Mouse (Mus musculus) spleen, postnatal 36 days (tissue): Measurements from ENCODE around the gene Hk1.
"Not testable (repeated sequence)": the region's sequence is repeated elsewhere in the genome, so short reads cannot be mapped to it uniquely, and the experiment has no call there.

Source experiments
- DNase-seq, 2 experiments: peaks; one replicate each; pipeline ENCODE4 v3.0.0; 2022; ENCODE audit warnings: low spot score in 2 of 2, mixed read lengths in 1 of 2

Gene Hk1

GRCm38 (mm10) chr10:62340991-62341390 lies 38.7 kb downstream of the Hk1 start:
- no peak for DNase-seq

- DNase-seq = peak; percentile 97
Measured at GRCm38 (mm10) chr10:62340095-62340731, 39.5 kb downstream of the Hk1 start.

- DNase-seq = peak; percentile 57 to 60
Measured at GRCm38 (mm10) chr10:62339211-62340094, 40.3 kb downstream of the Hk1 start.

GRCm38 (mm10) chr10:62338626-62339025 lies 41.1 kb downstream of the Hk1 start:
- peak; percentile 26 to 42 for DNase-seq

- DNase-seq = no peak
Measured at GRCm38 (mm10) chr10:62338176-62338575, 41.5 kb downstream of the Hk1 start.

GRCm38 (mm10) chr10:62336601-62337578 lies 42.8 kb downstream of the Hk1 start:
- no peak for DNase-seq

- no peak for DNase-seq
Measured at GRCm38 (mm10) chr10:62335423-62335776, 44.3 kb downstream of the Hk1 start.

- no peak for DNase-seq
Measured at GRCm38 (mm10) chr10:62334686-62335422, 44.9 kb downstream of the Hk1 start.

- no peak for DNase-seq
Measured at GRCm38 (mm10) chr10:62333269-62333668, 46.4 kb downstream of the Hk1 start.

- DNase-seq = peak; percentile 51 to 68
Measured at GRCm38 (mm10) chr10:62332514-62332913, 47.2 kb downstream of the Hk1 start.

GRCm38 (mm10) chr10:62331771-62332170 lies 47.9 kb downstream of the Hk1 start:
- no peak for DNase-seq

GRCm38 (mm10) chr10:62331296-62331695 lies 48.4 kb downstream of the Hk1 start:
- DNase-seq = no peak

GRCm38 (mm10) chr10:62329846-62330245 lies 49.9 kb downstream of the Hk1 start:
- DNase-seq = no peak

- DNase-seq = no peak
Measured at GRCm38 (mm10) chr10:62328886-62329412, 50.8 kb downstream of the Hk1 start.

- DNase-seq = peak; percentile 73 to 82
Measured at GRCm38 (mm10) chr10:62327572-62328317, 52.0 kb downstream of the Hk1 start.

- no peak for DNase-seq
Measured at GRCm38 (mm10) chr10:62326818-62327571, 52.7 kb downstream of the Hk1 start.

- no peak for DNase-seq
Measured at GRCm38 (mm10) chr10:62326002-62326401, 53.7 kb downstream of the Hk1 start.

- not testable (repeated sequence) for DNase-seq
Measured at GRCm38 (mm10) chr10:62322821-62323220, 56.9 kb downstream of the Hk1 start.

- no peak for DNase-seq
Measured at GRCm38 (mm10) chr10:62321457-62321856, 58.3 kb downstream of the Hk1 start.
